Mouse (Mus musculus) heart, postnatal 25 days (tissue): ENCODE data around the gene Laptm4a. TPM values are rescaled to one million over a fixed set of nuclear protein-coding genes. Genes with fewer than 3 reads are reported as not detected.
"Not testable (repeated sequence)": the region's sequence is repeated elsewhere in the genome, so short reads cannot be mapped to it uniquely, and the experiment has no call there.

Experiments
- DNase-seq: peaks from one replicate; pipeline ENCODE4 v3.0.0; 2022; ENCODE audit warnings: low spot score
- intact Hi-C: fragments of 180-260 bp; cut with DNase I; formaldehyde crosslinking; loops from one replicate; pipeline ENCODE4 v1.15.1; 2025
- total RNA-seq, 2 experiments: library from RNA; stranded (reverse); gene quantifications; 2 replicates each; pipeline ENCODE4 v1.2.3; 2021

The Laptm4a gene
- total RNA-seq, 2 experiments from 2014 or later = 332 to 350 TPM

GRCm38 (mm10) chr12:8900919-8901663, 20.4 kb upstream of the Laptm4a start:
- DNase-seq = no peak
- intact Hi-C loops = no loop called here

- no peak for DNase-seq
- intact Hi-C loops = no loop called here
Observed at GRCm38 (mm10) chr12:8901934-8902333, 19.5 kb upstream of the Laptm4a start.

GRCm38 (mm10) chr12:8902479-8902878, 19.0 kb upstream of the Laptm4a start:
- DNase-seq = no peak
- intact Hi-C loops = no loop called here

- intact Hi-C loops = no loop called here
- peak; percentile 40 for DNase-seq
Observed at GRCm38 (mm10) chr12:8912860-8913685, 8.4 kb upstream of the Laptm4a start.

GRCm38 (mm10) chr12:8913701-8914340, 7.6 kb upstream of the Laptm4a start:
- no peak for DNase-seq
- intact Hi-C loops = no loop called here

- DNase-seq = no peak
- intact Hi-C loops = no loop called here
Observed at GRCm38 (mm10) chr12:8916378-8916777, 5.1 kb upstream of the Laptm4a start.

- no peak for DNase-seq
- intact Hi-C loops = no loop called here
Observed at GRCm38 (mm10) chr12:8919231-8919630, 2.2 kb upstream of the Laptm4a start.

GRCm38 (mm10) chr12:8920996-8921393, 469 bp upstream of the Laptm4a start:
- no peak for DNase-seq

GRCm38 (mm10) chr12:8922369-8923124, 1.1 kb downstream of the Laptm4a start:
- DNase-seq = no peak
- intact Hi-C loops = loop anchor here (2.0 to 5.0 kb wide), 3 partner anchors 14 to 50 kb away; partner anchors contain the start of gene Wdr35

More at GRCm38 (mm10) chr12:8920996-8921393, 469 bp upstream of the Laptm4a start:
- intact Hi-C loops = loop anchor here (5.0 kb wide), 1 partner anchor 51 kb away; the partner anchor contains the start of gene Wdr35

GRCm38 (mm10) chr12:8923125-8923410, 1.6 kb downstream of the Laptm4a start:
- no peak for DNase-seq
- intact Hi-C loops = loop anchor here (2.0 to 5.0 kb wide), 3 partner anchors 14 to 49 kb away; partner anchors contain the start of gene Wdr35

- DNase-seq = no peak
- intact Hi-C loops = loop anchor here (2.0 to 5.0 kb wide), 3 partner anchors 13 to 49 kb away; partner anchors contain the start of gene Wdr35
Observed at GRCm38 (mm10) chr12:8923603-8924002, 2.1 kb downstream of the Laptm4a start.

- no peak for DNase-seq
- intact Hi-C loops = no loop called here
Observed at GRCm38 (mm10) chr12:8927652-8928051, 6.2 kb downstream of the Laptm4a start.

- no peak for DNase-seq
- intact Hi-C loops = no loop called here
Observed at GRCm38 (mm10) chr12:8928766-8929165, 7.3 kb downstream of the Laptm4a start.

GRCm38 (mm10) chr12:8931083-8931482, 9.6 kb downstream of the Laptm4a start:
- intact Hi-C loops = no loop called here
- DNase-seq = no peak

GRCm38 (mm10) chr12:8935349-8935748, 13.9 kb downstream of the Laptm4a start:
- no peak for DNase-seq
- intact Hi-C loops = no loop called here

GRCm38 (mm10) chr12:8936210-8936609, 14.7 kb downstream of the Laptm4a start:
- intact Hi-C loops = loop anchor here (1.0 to 2.0 kb wide), 2 partner anchors 13 to 46 kb away; no protein-coding TSS in a partner anchor

GRCm38 (mm10) chr12:8939490-8939889, 18.0 kb downstream of the Laptm4a start:
- no peak for DNase-seq
- intact Hi-C loops = no loop called here

More at GRCm38 (mm10) chr12:8936210-8936609, 14.7 kb downstream of the Laptm4a start:
- not testable (repeated sequence) for DNase-seq

GRCm38 (mm10) chr12:8940011-8941005, 18.8 kb downstream of the Laptm4a start:
- intact Hi-C loops = no loop called here
- DNase-seq = no peak
